Mouse (Mus musculus) testis, postnatal 10 days (tissue): ENCODE measurements around the gene Usp36.

Source experiments
- DNase-seq: peaks from one replicate; pipeline ENCODE4 v3.0.0; 2021; ENCODE audit warnings: low spot score

The Usp36 gene

GRCm38 (mm10) chr11:118297967-118298366, 7.9 kb upstream of the Usp36 start:
- no peak for DNase-seq

- no peak for DNase-seq
These were observed 5.0 kb upstream of the Usp36 start for GRCm38 (mm10) chr11:118295026-118295425.

GRCm38 (mm10) chr11:118292671-118293070, 2.6 kb upstream of the Usp36 start:
- DNase-seq: no peak

GRCm38 (mm10) chr11:118289562-118289961, 482 bp downstream of the Usp36 start:
- DNase-seq: no peak

GRCm38 (mm10) chr11:118289037-118289511, 970 bp downstream of the Usp36 start:
- no peak for DNase-seq

GRCm38 (mm10) chr11:118287573-118287972, 2.5 kb downstream of the Usp36 start:
- DNase-seq: no peak

- DNase-seq: no peak
These were observed 3.6 kb downstream of the Usp36 start for GRCm38 (mm10) chr11:118286434-118286833.

GRCm38 (mm10) chr11:118285791-118286190, 4.3 kb downstream of the Usp36 start:
- DNase-seq: no peak

- no peak for DNase-seq
These were observed 9.8 kb downstream of the Usp36 start for GRCm38 (mm10) chr11:118280218-118280617.

GRCm38 (mm10) chr11:118276328-118276727, 13.7 kb downstream of the Usp36 start:
- no peak for DNase-seq

GRCm38 (mm10) chr11:118275092-118275491, 15.0 kb downstream of the Usp36 start:
- no peak for DNase-seq

- DNase-seq: no peak
These were observed 20.2 kb downstream of the Usp36 start for GRCm38 (mm10) chr11:118269827-118270226.

- no peak for DNase-seq
These were observed 23.4 kb downstream of the Usp36 start for GRCm38 (mm10) chr11:118266666-118267046.

GRCm38 (mm10) chr11:118266044-118266665, 23.9 kb downstream of the Usp36 start:
- no peak for DNase-seq

- DNase-seq: no peak
These were observed 24.4 kb downstream of the Usp36 start for GRCm38 (mm10) chr11:118265621-118266020.

- no peak for DNase-seq
These were observed 26.9 kb downstream of the Usp36 start for GRCm38 (mm10) chr11:118263146-118263545.

GRCm38 (mm10) chr11:118260081-118260480, 30.0 kb downstream of the Usp36 start:
- DNase-seq: no peak

- DNase-seq: no peak
These were observed 30.5 kb downstream of the Usp36 start for GRCm38 (mm10) chr11:118259580-118259979.

GRCm38 (mm10) chr11:118256371-118256770, 33.7 kb downstream of the Usp36 start:
- DNase-seq: no peak

- DNase-seq: peak; percentile 81
These were observed 35.7 kb downstream of the Usp36 start for GRCm38 (mm10) chr11:118254159-118254951.

- DNase-seq: no peak
These were observed 36.4 kb downstream of the Usp36 start for GRCm38 (mm10) chr11:118253447-118254158.

GRCm38 (mm10) chr11:118249012-118249383, 41.0 kb downstream of the Usp36 start:
- no peak for DNase-seq
